Mouse (Mus musculus): ENCODE measurements around the gene Gm19345. TPM values are rescaled to one million over a fixed set of nuclear protein-coding genes. Genes with fewer than 3 reads are reported as not detected.

The Gm19345 gene
- total and polyA plus RNA-seq, 2 experiments = 0.11 TPM; not detected in 1

DNA sequence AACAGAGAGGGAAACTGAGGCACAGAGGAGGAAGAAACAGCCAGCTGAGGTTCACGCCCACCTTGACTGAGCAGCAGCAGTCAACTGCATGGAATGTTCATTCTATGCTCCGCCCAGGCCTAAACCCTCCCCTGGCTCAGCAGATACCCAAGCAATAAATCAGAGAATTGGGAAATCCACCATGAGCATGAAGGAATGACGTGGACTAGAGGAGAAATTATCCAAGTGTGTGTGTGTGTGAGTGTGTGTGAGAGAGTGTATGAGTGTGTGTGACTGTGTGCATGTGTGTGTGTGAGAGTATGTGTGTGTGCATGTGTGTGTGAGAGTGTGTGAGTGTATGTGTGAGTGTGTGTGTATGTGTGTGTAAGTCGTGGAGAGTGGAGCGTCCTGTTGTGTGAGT is 33.4 kb upstream of the Gm19345 start:
- WGBS = 41% methylated on average over 5 of the region's 5 CpGs
- no peak overlapping the region for H3K4me3 ChIP-seq (ENCODE audit: insufficient read depth, low read depth, low read length)
- peak overlapping the region; percentile 49 for H3K9ac ChIP-seq (ENCODE audit: low read depth, low read length)
- no peak for TF ChIP-seq CTCF (IDR thresholded peaks at IDR 0.05; ENCODE audit: low read depth, low read length)
- no peak for TF ChIP-seq POLR2A (IDR thresholded peaks at IDR 0.05; ENCODE audit: extremely low read depth, insufficient read depth, low read length)
- H3K27ac ChIP-seq (replicated peaks; ENCODE audit: insufficient read depth, low read depth, low read length) = peak overlapping the region; percentile 78
- peaks cover 31% of the 10 kb centered on the region for H3K4me1 ChIP-seq (ENCODE audit: control insufficient read depth, insufficient read depth, low read length)
- no peaks in the 10 kb centered on the region for H3K27me3 ChIP-seq (ENCODE audit: control insufficient read depth, insufficient read depth, low read length)
- H3K79me2 ChIP-seq (ENCODE audit: control insufficient read depth, insufficient read depth, low read length) = peaks cover 10% of the 10 kb centered on the region; the same call in 1 of the 2 replicates
- H3K36me3 ChIP-seq (ENCODE audit: control insufficient read depth, insufficient read depth, low read length) = peaks cover 13% of the 10 kb centered on the region; the same call in 1 of the 2 replicates
- peak; percentile 72 for DNase-seq (ENCODE audit: extremely low read depth, low read depth, low spot score)

DNA sequence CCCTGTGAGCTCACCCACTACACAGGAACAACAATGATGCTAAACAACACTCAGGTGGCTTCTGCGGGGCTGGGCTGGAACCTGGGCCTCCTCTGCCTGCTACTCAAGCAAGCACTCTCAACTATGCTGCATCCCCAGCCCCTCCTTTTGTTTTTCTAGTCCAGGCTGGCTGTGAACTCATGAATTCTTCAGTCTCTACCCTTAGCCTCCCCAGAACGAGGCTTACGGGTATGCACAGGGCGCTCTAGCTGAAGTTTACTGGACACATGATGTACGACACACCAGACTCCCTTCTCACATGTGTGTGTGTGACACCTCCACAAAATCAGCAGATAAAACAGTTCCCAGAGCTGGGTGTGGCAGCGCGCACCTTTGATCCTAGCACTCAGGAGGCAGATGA is 32.9 kb upstream of the Gm19345 start:
- H3K27me3 ChIP-seq (ENCODE audit: control insufficient read depth, insufficient read depth, low read length) = no peaks in the 10 kb centered on the region
- 84% methylated on average over 7 of the region's 7 CpGs for WGBS
- peaks cover 11% of the 10 kb centered on the region; the same call in 1 of the 2 replicates for H3K36me3 ChIP-seq (ENCODE audit: control insufficient read depth, insufficient read depth, low read length)
- H3K4me3 ChIP-seq (ENCODE audit: insufficient read depth, low read depth, low read length) = no peak overlapping the region
- H3K9ac ChIP-seq (ENCODE audit: low read depth, low read length) = peak overlapping the region; percentile 49
- TF ChIP-seq POLR2A (IDR thresholded peaks at IDR 0.05; ENCODE audit: extremely low read depth, insufficient read depth, low read length) = no peak
- DNase-seq (ENCODE audit: extremely low read depth, low read depth, low spot score) = no peak
- peaks cover 36% of the 10 kb centered on the region for H3K4me1 ChIP-seq (ENCODE audit: control insufficient read depth, insufficient read depth, low read length)
- H3K27ac ChIP-seq (replicated peaks; ENCODE audit: insufficient read depth, low read depth, low read length) = peak overlapping the region; percentile 78
- peaks cover 10% of the 10 kb centered on the region; the same call in 1 of the 2 replicates for H3K79me2 ChIP-seq (ENCODE audit: control insufficient read depth, insufficient read depth, low read length)

DNA sequence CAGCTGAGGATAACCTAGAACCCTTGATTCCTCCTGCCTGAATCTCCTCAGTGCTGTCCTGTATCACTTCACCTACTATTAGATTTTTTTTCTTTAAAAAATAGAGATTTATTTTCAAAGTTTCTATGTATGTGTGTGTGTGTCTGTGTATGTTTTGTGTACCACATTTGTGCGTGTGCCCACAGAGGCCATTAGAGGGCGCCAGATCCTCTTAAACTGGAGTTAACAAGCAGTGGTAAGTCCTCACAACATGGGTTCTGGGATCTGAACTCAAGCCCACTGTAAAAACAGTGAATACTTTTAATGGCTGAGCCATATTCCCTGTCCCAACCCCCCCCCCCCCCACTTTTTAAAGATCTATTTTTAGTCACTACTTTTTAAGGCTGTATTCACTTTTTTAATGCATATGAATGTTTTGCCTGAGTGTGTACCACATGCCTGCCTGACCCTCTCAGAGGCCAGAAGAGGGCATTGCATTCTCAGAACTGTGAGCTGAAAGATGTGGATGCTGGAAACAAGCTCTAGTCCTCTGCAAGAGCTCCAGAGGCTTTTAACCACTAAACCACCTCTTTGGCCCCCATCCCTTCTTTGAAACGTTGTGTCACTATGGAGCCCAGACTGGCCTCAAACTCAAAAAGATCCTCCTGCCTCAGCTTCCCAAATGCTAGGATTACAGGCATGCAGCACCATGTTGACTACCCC is 31.3 kb upstream of the Gm19345 start:
- peaks cover 41% of the 10 kb centered on the region for H3K4me1 ChIP-seq (ENCODE audit: control insufficient read depth, insufficient read depth, low read length)
- TF ChIP-seq CTCF (IDR thresholded peaks at IDR 0.05; ENCODE audit: low read depth, low read length) = peak; percentile 48
- TF ChIP-seq POLR2A (IDR thresholded peaks at IDR 0.05; ENCODE audit: extremely low read depth, insufficient read depth, low read length) = no peak
- H3K4me3 ChIP-seq (ENCODE audit: insufficient read depth, low read depth, low read length) = no peak overlapping the region
- 0 out of 2 replicates have a peak overlapping the region, but pooled peaks have one; percentile 16 for H3K27ac ChIP-seq (replicated peaks; ENCODE audit: insufficient read depth, low read depth, low read length)
- no peaks in the 10 kb centered on the region for H3K27me3 ChIP-seq (ENCODE audit: control insufficient read depth, insufficient read depth, low read length)
- DNase-seq (ENCODE audit: extremely low read depth, low read depth, low spot score) = no peak
- WGBS = 76% methylated on average over 3 of the region's 3 CpGs
- peaks cover 10% of the 10 kb centered on the region; the same call in 1 of the 2 replicates for H3K79me2 ChIP-seq (ENCODE audit: control insufficient read depth, insufficient read depth, low read length)
- H3K36me3 ChIP-seq (ENCODE audit: control insufficient read depth, insufficient read depth, low read length) = peaks cover 3% of the 10 kb centered on the region; the same call in 1 of the 2 replicates
- H3K9ac ChIP-seq (ENCODE audit: low read depth, low read length) = peak overlapping the region; percentile 9; the same call in 1 of the 2 replicates

DNA sequence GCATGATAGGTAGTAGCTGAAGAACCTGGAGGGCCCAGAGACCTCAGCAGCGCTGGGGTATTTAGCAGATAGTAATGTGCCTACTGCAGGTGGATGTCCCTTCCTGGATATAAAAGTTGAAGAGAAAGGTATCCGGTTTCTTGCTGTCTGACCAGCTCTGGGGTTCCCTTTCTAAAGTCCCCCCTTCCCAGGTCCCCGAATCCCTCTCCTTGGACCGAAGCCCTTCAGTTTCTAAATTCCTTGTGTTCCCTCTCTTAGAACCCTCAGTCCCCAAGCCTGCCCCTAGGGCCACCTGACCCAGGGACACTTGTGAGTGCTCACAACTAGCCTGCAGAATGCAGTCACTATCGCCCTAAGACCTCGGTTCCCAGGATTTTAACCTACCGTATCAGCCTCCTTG is 30.2 kb upstream of the Gm19345 start:
- H3K27me3 ChIP-seq (ENCODE audit: control insufficient read depth, insufficient read depth, low read length) = no peaks in the 10 kb centered on the region
- peaks cover 10% of the 10 kb centered on the region; the same call in 1 of the 2 replicates for H3K79me2 ChIP-seq (ENCODE audit: control insufficient read depth, insufficient read depth, low read length)
- H3K27ac ChIP-seq (replicated peaks; ENCODE audit: insufficient read depth, low read depth, low read length) = peak overlapping the region; percentile 99
- peaks cover 3% of the 10 kb centered on the region; the same call in 1 of the 2 replicates for H3K36me3 ChIP-seq (ENCODE audit: control insufficient read depth, insufficient read depth, low read length)
- H3K4me3 ChIP-seq (ENCODE audit: insufficient read depth, low read depth, low read length) = peak overlapping the region; percentile 92
- no peak for DNase-seq (ENCODE audit: extremely low read depth, low read depth, low spot score)
- peaks cover 37% of the 10 kb centered on the region for H3K4me1 ChIP-seq (ENCODE audit: control insufficient read depth, insufficient read depth, low read length)
- H3K9ac ChIP-seq (ENCODE audit: low read depth, low read length) = peak overlapping the region; percentile 99
- WGBS = 35% methylated on average over 7 of the region's 7 CpGs
- TF ChIP-seq POLR2A (IDR thresholded peaks at IDR 0.05; ENCODE audit: extremely low read depth, insufficient read depth, low read length) = no peak

DNA sequence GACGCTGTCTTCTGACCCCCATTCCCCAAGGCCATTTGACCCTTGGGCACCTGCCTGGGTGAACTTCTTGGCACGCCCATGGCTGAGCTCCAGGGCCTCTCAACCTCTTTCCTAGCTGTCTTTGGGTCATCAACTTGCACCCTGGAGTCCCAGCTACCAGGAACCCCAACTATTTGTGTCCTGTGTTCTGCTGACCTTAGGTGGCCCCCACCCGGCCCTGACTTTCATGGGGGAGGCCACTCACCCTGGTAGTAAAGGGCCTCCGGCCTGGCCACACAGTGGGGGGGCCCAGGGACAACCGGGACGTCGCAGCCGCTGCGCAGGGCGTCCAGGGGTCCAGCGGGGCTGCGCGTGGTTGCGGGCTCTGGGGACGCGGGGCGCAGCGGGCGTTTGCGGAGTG is 29.6 kb upstream of the Gm19345 start:
- H3K27ac ChIP-seq (replicated peaks; ENCODE audit: insufficient read depth, low read depth, low read length) = peak overlapping the region; percentile 99
- TF ChIP-seq POLR2A (IDR thresholded peaks at IDR 0.05; ENCODE audit: extremely low read depth, insufficient read depth, low read length) = no peak
- no peak for TF ChIP-seq CTCF (IDR thresholded peaks at IDR 0.05; ENCODE audit: low read depth, low read length)
- H3K36me3 ChIP-seq (ENCODE audit: control insufficient read depth, insufficient read depth, low read length) = peaks cover 3% of the 10 kb centered on the region; the same call in 1 of the 2 replicates
- 2% methylated on average over 20 of the region's 20 CpGs for WGBS
- H3K27me3 ChIP-seq (ENCODE audit: control insufficient read depth, insufficient read depth, low read length) = no peaks in the 10 kb centered on the region
- H3K4me1 ChIP-seq (ENCODE audit: control insufficient read depth, insufficient read depth, low read length) = peaks cover 37% of the 10 kb centered on the region
- peak overlapping the region; percentile 99 for H3K9ac ChIP-seq (ENCODE audit: low read depth, low read length)
- peak; percentile 56 for DNase-seq (ENCODE audit: extremely low read depth, low read depth, low spot score)
- peaks cover 10% of the 10 kb centered on the region; the same call in 1 of the 2 replicates for H3K79me2 ChIP-seq (ENCODE audit: control insufficient read depth, insufficient read depth, low read length)
- peak overlapping the region; percentile 92 for H3K4me3 ChIP-seq (ENCODE audit: insufficient read depth, low read depth, low read length)

DNA sequence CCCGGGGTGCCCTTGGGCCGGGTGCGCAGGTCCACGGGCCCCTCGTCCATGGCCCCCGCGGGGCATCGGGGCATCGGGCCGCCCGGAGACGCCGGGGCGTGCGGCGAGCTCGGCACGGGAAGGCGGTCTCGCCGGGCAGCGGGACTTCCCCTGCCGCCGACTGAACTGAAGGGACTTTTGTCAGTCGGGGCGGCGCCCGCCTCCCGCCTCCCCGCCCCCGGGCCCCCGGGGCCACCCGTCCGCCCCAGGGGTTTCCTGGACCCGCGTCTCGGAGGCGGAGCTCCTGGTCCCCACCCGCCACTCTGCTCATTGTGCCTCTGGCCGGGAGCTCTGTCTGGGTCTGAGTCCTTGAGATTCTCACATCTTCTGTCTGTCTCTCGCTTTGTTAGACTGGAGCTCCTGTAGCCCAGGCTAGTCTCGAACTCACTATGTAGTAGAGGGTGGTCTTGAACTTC is 29.2 kb upstream of the Gm19345 start, which contains the start of gene Bcl3:
Bcl3 (minus strand) TSS at position 167 of the 455 bp plus-strand sequence.
- DNase-seq (ENCODE audit: extremely low read depth, low read depth, low spot score) = peak; percentile 55
- H3K79me2 ChIP-seq (ENCODE audit: control insufficient read depth, insufficient read depth, low read length) = peaks cover 10% of the 10 kb centered on the region; the same call in 1 of the 2 replicates
- H3K27ac ChIP-seq (replicated peaks; ENCODE audit: insufficient read depth, low read depth, low read length) = peak within 1 kb of the TSS; percentile 99
- under 1% methylated on average over 42 of the region's 42 CpGs for WGBS
- no peak for TF ChIP-seq CTCF (IDR thresholded peaks at IDR 0.05; ENCODE audit: low read depth, low read length)
- peak; percentile 69 for TF ChIP-seq POLR2A (IDR thresholded peaks at IDR 0.05; ENCODE audit: extremely low read depth, insufficient read depth, low read length)
- H3K4me1 ChIP-seq (ENCODE audit: control insufficient read depth, insufficient read depth, low read length) = peaks cover 37% of the 10 kb centered on the region
- H3K9ac ChIP-seq (ENCODE audit: low read depth, low read length) = peak within 1 kb of the TSS; percentile 99
- no peaks in the 10 kb centered on the region for H3K27me3 ChIP-seq (ENCODE audit: control insufficient read depth, insufficient read depth, low read length)
- H3K4me3 ChIP-seq (ENCODE audit: insufficient read depth, low read depth, low read length) = peak within 1 kb of the TSS; percentile 92
- peaks cover 3% of the 10 kb centered on the region; the same call in 1 of the 2 replicates for H3K36me3 ChIP-seq (ENCODE audit: control insufficient read depth, insufficient read depth, low read length)

Data from liver, adult 2 months (tissue).